Mouse (Mus musculus) cortical plate, adult 2 months (tissue): ENCODE data around the gene Smtnl1.

Experiments used
- CTCF ChIP-seq: fragments of 200-500 bp; IDR thresholded peaks from 2 replicates; pipeline ENCODE4 v1.5.1; 2011; ENCODE audit warnings: mild to moderate bottlenecking, control low read depth, low read length; ENCODE audit not compliant: insufficient read depth; ENCODE audit errors: extremely low read depth
- POLR2A ChIP-seq: fragments of 200-500 bp; IDR thresholded peaks from 2 replicates; pipeline ENCODE4 v1.6.1; 2011; ENCODE audit warnings: mild to moderate bottlenecking, low read length, control low read depth; ENCODE audit not compliant: insufficient read depth; ENCODE audit errors: extremely low read depth

GRCm38 (mm10) chr2:84806546-84806945, 15.9 kb downstream of the Smtnl1 start:
- TF ChIP-seq CTCF = no peak
- no peak for TF ChIP-seq POLR2A
